Mouse (Mus musculus) MEL-GATA-1-ER (cell line): ENCODE data around the gene Ahnak.
"Not testable (repeated sequence)": the region's sequence is repeated elsewhere in the genome, so short reads cannot be mapped to it uniquely, and the experiment has no call there.

ENCODE experiments used
- DNase-seq: peaks from one replicate; pipeline ENCODE4 v3.0.0-alpha.2; 2012; ENCODE audit warnings: low read depth; ENCODE audit errors: extremely low read depth

The Ahnak gene

GRCm38 (mm10) chr19:9095111-9095510 is 106.0 kb downstream of the Ahnak start:
- DNase-seq, result no peak

GRCm38 (mm10) chr19:9097441-9097840 is 108.4 kb downstream of the Ahnak start:
- DNase-seq, result no peak

GRCm38 (mm10) chr19:9099751-9100150 is 110.7 kb downstream of the Ahnak start:
- DNase-seq, result no peak

GRCm38 (mm10) chr19:9100297-9101061 is 111.4 kb downstream of the Ahnak start:
- no peak for DNase-seq

- no peak for DNase-seq
Observed at GRCm38 (mm10) chr19:9101062-9101457, 112.0 kb downstream of the Ahnak start.

- no peak for DNase-seq
Observed at GRCm38 (mm10) chr19:9103986-9104385, 114.9 kb downstream of the Ahnak start.

GRCm38 (mm10) chr19:9105101-9105685 is 116.1 kb downstream of the Ahnak start:
- no peak for DNase-seq

- DNase-seq, result no peak
Observed at GRCm38 (mm10) chr19:9106096-9106495, 117.0 kb downstream of the Ahnak start.

GRCm38 (mm10) chr19:9106751-9107378 is 117.8 kb downstream of the Ahnak start:
- no peak for DNase-seq

GRCm38 (mm10) chr19:9107379-9107755 is 118.3 kb downstream of the Ahnak start:
- DNase-seq, result no peak

GRCm38 (mm10) chr19:9108536-9108935 is 119.5 kb downstream of the Ahnak start:
- DNase-seq, result no peak

- peak; percentile 65 for DNase-seq
Observed at GRCm38 (mm10) chr19:9110182-9110869, 121.2 kb downstream of the Ahnak start.

- no peak for DNase-seq
Observed at GRCm38 (mm10) chr19:9112043-9112442, 123.0 kb downstream of the Ahnak start.

- DNase-seq, result no peak
Observed at GRCm38 (mm10) chr19:9116268-9116667, 127.2 kb downstream of the Ahnak start.

- DNase-seq, result no peak
Observed at GRCm38 (mm10) chr19:9117275-9117674, 128.2 kb downstream of the Ahnak start.

GRCm38 (mm10) chr19:9119655-9120425 is 130.8 kb downstream of the Ahnak start:
- no peak for DNase-seq

GRCm38 (mm10) chr19:9122390-9122789 is 133.3 kb downstream of the Ahnak start:
- no peak for DNase-seq

GRCm38 (mm10) chr19:9123986-9124385 is 134.9 kb downstream of the Ahnak start:
- DNase-seq, result not testable (repeated sequence)
